Mouse (Mus musculus): ENCODE results near the gene Grsf1.

Gene Grsf1

DNA sequence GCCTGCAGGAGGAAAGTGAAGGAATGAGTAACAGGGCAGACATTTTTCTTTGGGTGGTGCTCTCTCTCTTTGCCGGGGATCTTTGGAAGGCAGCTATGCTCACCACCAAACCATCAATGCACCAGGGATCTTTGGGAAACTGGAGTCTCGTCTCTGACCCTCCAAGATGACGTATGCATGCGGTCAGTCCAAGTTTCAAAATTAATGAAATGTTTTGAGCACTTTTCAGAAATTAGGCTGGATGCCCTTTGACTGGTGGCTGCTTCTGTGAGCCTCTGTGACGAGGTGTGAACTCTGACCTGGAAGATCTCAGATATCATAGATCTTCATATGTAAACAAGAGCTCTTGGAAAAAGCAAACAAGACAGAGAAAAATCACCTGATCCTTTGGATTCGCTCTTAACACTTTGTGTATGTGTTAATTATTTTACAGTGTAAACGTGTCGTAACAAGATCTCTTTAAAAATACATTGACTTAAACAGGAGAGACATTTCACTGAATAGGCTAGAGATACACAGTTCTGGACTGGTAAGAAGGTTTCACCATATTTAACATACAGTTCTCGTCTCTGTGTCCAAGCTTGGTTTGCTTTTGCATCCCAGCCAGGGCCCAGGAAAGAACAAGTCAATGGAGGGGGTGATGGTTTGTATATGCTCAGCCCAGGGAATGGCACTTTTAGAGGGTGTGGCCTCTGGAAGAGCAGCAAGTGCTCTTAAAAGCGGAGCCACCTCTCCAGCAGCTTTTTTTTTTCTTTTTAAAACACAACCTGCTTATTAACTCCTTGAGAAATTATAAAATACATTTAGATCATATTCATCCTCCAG lies 14.9 kb upstream of the Grsf1 start:
- in situ Hi-C loops (cut with MboI; ENCODE audit: unreplicated experiment in 2 of 2) = loop anchor here (5.0 to 25.0 kb wide), 4 partner anchors 696 to 996 kb away; no protein-coding TSS in a partner anchor

DNA sequence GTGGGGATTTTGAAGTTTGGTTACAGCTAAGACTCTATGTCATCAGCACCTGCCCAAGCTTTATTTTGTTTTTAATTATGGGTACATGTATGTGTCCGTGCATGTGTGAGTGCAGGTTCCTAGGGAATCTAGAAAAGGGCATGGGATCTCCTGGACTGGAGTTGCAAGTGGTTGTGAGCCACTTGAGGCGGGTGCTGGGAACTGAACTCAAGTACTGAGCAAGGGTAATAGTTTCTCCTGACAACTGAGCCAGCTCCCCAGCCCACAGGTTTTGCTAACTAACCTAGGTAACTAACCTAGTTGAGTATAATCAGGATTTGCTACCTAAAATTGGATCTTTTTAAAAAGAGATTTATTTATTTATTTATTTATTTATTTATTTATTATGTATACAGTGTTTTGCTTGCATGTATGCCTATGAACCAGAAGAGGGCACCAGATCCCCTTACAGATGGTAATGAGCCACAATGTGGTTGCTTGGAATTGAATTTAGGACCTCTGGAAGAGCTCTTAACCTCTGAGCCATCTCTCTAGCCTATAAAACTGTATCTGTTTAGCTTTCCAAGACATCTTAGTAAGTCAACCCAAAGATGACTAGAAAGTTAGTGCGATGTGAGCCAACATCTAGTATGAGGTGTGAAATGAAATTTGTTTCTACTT lies 13.4 kb upstream of the Grsf1 start:
- in situ Hi-C loops (cut with MboI; ENCODE audit: unreplicated experiment in 2 of 2) = loop anchor here in 1 of 2 experiments (25.0 kb wide), 2 partner anchors 698 to 998 kb away; no protein-coding TSS in a partner anchor

DNA sequence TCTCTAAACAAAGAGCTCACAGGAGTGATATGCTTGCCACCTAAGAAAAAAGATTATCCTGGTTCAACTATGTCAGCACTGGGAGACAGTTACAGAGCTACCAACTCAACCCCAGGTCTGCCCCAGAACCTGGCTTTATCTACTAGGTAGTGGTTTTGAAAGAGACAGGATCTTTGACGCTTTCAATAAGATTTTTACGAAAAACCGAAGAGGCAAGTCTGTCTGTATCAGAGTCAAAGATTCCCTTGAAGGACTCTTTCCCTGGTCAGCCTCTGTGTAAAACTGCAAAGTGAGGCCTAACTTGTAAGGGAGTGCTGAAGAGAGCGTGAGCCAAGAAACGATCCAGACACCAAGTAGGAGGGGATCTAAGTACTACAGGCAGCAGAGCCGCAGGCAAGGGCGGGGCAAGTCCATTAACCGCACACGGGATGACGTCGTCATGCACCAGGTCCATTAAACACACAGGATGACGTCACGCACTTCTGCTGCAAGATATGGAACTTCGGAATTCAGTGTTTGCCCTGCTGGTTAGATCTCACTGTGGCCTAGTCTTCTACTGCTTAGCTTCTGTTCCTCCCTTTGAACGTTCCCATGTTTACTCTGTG lies 12.7 kb upstream of the Grsf1 start:
- in situ Hi-C loops (cut with MboI; ENCODE audit: unreplicated experiment in 2 of 2) = loop anchor here in 1 of 2 experiments (25.0 kb wide), 2 partner anchors 699 to 999 kb away; no protein-coding TSS in a partner anchor

DNA sequence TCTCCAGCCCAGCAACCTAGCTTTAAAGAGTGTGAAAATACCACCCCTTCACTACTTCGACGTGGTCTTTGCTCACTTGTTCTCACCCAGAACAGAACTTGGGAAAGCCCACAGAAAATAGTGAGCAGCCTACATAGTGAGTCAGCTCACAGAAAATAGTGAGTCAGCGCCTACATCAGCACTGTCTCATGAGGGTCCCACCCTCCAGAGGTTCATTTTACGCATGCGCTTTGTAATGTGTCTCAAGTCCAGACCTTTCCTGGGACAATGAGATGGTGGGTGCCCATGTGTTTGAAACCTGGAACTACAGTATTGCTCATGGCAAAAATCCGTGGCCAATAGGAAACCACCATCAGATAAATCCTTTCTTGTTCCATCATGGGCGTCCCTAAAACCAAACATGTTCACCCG lies 12.0 kb upstream of the Grsf1 start:
- in situ Hi-C loops (cut with MboI; ENCODE audit: unreplicated experiment in 2 of 2) = loop anchor here in 1 of 2 experiments (25.0 kb wide), 2 partner anchors 699 to 999 kb away; no protein-coding TSS in a partner anchor

DNA sequence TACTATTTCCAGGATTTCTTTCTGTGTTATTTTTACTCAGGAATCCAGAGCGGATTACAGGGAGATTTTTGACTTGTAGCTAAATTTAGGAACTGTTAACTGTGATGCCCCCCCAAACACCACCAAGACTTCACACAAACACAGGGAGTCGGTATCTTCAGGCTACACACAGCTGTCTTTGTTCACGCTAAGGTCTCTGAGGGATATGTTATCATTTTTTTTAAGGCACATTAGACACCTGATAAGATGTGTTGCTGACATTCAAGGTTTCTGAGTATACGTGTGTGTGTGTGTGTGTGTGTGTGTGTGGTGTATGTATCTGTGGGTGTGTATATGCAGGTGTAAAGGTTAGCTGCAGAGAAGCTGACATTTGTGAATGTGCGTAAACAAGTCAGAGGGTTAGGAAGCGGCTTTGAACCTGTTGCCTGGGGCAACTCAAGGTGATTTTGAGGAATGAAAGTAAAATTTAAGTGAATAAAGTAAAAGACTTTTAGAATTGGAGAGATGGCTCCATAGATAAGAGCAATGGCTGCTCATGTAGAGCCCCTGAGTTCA lies 9.9 kb upstream of the Grsf1 start:
- in situ Hi-C loops (cut with MboI; ENCODE audit: unreplicated experiment in 2 of 2) = loop anchor here in 1 of 2 experiments (25.0 kb wide), 2 partner anchors 701 to 1001 kb away; no protein-coding TSS in a partner anchor

DNA sequence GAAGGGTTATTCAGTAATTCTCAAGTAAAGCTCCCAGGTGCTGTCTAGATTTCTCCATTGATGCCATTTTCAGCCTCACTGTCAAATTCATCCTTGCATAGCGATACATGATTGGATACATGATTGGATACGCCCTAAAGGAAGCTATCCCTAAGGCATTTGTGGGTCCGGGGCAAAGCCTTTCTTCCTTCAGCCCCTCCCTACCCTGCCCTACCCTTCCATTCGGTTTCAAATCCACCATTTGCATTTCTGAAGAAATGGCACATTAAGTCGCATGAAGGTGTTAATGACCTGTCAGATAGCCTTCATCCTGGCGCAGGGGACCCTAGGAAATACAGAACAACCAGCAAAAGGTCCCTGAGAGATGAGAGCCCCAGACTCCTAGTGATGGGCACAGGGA lies 9.3 kb upstream of the Grsf1 start:
- in situ Hi-C loops (cut with MboI; ENCODE audit: unreplicated experiment in 2 of 2) = loop anchor here in 1 of 2 experiments (25.0 kb wide), 2 partner anchors 702 to 1002 kb away; no protein-coding TSS in a partner anchor

DNA sequence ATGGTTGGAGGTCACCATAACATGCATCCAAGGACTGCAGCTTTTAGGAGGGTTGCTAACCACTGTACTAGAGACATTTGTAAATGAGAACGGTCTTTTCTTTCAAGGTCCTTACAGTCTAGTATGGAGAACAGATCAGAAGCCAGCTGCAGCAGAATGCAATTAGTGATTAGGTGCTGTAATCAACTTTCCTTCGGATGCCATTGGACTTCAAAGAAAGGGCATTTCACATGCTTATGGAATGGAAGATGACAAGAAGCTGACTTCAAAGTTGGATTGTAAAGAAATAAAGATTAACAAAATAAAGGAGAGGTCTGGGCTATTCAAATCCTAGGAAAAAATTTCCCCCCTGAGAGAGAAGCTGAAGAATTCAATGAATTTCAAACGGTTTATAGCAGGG lies 8.3 kb upstream of the Grsf1 start:
- in situ Hi-C loops (cut with MboI; ENCODE audit: unreplicated experiment in 2 of 2) = loop anchor here in 1 of 2 experiments (25.0 kb wide), 2 partner anchors 703 to 1003 kb away; no protein-coding TSS in a partner anchor

DNA sequence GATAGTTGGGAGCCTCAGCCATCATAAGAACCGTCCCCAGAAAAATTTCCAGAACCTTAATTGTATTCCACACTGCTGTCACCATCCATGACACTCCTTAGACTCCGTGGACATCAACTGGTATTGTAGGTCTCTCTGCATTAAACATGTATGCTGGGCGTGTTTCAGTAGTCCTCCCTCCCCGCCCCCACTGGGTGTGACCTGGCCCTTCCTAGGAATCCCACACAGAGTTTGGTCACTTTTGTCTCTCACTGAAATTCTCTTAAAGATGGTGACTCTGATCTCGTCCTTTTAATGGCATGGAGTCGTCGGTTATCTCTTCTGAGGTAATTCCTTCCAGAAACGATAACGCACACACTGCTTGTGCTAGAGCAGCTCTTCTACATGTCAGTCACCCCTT lies 7.7 kb upstream of the Grsf1 start:
- in situ Hi-C loops (cut with MboI; ENCODE audit: unreplicated experiment in 2 of 2) = loop anchor here in 1 of 2 experiments (25.0 kb wide), 2 partner anchors 704 to 1004 kb away; no protein-coding TSS in a partner anchor

DNA sequence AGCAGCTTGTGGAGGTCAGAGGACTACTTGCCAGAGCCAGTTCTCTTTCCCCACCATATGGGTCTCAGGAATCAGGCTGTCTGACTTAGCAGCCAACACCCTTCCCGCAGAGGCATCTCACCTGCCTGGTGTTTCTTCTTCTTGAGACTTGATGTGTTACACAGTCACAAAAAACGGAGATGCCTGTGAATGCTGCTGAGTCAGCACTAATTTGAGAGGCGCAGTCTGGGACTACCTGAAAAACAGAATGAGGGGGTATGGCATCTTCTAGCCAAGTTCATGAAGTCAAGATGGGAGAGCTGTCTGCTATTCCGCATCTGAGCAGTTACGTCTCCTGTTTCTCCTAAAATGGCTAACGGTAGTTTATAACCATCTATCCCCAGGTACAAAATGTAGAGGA lies 4.6 kb upstream of the Grsf1 start:
- in situ Hi-C loops (cut with MboI; ENCODE audit: unreplicated experiment in 2 of 2) = loop anchor here in 1 of 2 experiments (25.0 kb wide), 2 partner anchors 707 to 1007 kb away; no protein-coding TSS in a partner anchor

DNA sequence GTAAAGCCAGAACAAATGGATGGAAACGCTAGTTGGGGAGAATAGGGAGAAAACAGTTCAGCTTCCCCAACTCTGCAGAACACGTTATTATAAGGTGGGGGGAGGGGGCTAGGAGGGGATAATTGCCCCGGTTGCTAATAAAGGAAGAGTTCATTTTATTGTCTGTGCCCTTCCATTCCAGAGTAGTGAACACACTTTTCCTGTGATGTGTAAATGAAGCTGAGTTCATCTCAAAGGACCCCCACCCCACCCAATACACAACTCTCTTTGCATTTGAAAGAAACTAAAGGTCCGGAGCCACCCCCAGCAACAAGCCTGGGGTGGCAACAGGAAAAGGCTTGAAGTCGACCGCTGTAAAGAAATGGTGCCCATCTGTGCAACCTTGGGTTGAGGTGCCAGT lies 3.4 kb upstream of the Grsf1 start:
- in situ Hi-C loops (cut with MboI; ENCODE audit: unreplicated experiment in 2 of 2) = loop anchor here (10.0 to 25.0 kb wide), 3 partner anchors 165 to 1008 kb away; no protein-coding TSS in a partner anchor

DNA sequence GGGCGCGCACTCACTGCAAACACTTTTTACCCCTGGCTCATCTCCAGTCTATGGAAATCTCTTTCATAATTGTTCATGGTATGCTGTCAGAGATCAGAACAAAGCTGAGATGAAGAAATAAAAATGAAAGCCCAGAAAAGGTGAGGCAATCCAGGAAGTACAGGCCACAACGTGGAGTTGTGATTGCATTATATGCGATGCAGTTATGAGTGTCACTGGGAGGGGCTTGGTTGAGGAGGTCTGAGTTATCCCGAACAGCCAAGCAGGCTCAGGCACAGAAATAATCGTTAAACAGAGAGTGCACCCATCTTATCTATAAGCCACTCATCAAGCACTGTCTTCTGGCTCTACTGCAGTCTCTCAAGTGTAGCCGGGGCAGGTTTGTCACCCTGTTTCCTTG lies 3.0 kb upstream of the Grsf1 start:
- in situ Hi-C loops (cut with MboI; ENCODE audit: unreplicated experiment in 2 of 2) = loop anchor here (10.0 to 25.0 kb wide), 3 partner anchors 164 to 1008 kb away; no protein-coding TSS in a partner anchor

DNA sequence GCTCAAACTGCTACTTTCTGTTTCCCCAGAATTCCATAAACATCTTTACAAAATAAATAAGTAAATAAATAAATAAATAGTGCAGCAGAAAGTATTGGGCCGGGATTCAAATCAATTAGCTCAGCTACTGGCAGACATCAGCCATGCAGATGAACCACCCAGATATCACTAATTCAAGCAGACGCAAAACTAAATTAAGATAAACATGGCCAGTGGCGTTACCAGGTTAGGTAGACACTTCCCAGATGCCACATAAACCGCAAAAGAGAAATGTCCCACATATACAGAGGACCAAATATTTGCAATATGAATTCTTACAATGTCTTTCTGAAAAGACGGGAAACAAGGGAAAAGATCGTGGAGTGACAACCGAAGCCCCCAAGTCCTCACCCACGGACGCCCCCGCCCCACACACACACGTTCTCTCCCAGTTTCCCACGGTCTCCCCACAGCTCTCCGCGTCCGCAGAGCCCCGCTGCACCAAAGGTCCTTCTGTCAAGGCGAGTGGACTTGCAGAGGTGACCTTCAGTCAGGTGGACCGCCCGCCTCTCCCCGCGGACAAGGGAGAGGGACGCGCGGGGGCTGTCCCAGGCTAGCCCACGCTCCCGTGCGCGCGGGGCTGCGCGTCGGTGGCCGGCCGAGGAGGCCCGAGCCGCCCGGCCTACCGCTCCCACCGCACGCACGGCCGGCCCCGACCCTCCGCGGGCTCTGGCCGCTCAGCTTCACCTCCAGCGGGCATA lies 1.1 kb downstream of the Grsf1 start:
- in situ Hi-C loops (cut with MboI; ENCODE audit: unreplicated experiment in 2 of 2) = loop anchor here (5.0 to 25.0 kb wide), 5 partner anchors 103 to 1863 kb away; partner anchors contain the start of gene Ythdc1 (in 1 of the 2)

DNA sequence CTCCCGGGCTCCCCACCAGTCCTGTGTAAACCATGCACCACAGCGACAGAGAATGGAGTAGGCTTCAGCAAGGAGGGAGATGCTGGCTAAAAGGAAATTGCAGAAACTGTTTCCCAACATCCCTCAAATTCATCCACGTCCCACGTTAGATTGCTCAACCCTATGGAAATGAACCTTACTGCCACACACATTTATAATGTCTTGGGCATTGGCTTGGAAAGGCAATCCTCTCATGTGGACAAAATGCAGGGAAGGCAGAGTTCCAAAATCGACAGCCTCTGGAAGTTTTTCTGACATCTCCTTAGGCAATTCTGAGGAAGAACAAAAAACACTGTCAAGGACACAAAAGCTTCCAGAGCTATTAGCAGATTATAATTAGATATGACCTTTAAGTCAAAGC lies 12.1 kb downstream of the Grsf1 start:
- in situ Hi-C loops (cut with MboI; ENCODE audit: unreplicated experiment in 2 of 2) = loop anchor here in 1 of 2 experiments (10.0 to 25.0 kb wide), 2 partner anchors 111 to 1852 kb away; partner anchors contain the start of gene Ythdc1

DNA sequence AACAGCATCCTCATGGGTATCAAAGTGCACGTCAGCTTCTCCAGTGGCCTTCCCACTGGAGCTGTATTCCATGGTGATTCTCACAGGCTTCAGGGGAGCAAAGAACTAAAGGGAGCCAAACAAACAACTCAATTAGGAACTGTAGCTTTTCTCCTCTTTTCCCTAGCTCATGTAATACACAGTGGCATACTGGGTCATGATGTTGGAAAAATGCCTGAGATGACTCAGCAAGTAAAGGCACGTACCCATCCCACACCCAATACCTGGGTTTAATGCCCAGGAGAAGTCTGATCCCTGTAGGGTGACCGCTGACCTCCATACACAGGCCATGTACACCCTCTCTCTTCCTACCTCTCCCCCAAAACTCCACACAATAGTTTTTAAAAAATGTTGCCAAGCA lies 12.8 kb downstream of the Grsf1 start:
- in situ Hi-C loops (cut with MboI; ENCODE audit: unreplicated experiment in 2 of 2) = loop anchor here in 1 of 2 experiments (10.0 to 25.0 kb wide), 2 partner anchors 112 to 1851 kb away; partner anchors contain the start of gene Ythdc1

DNA sequence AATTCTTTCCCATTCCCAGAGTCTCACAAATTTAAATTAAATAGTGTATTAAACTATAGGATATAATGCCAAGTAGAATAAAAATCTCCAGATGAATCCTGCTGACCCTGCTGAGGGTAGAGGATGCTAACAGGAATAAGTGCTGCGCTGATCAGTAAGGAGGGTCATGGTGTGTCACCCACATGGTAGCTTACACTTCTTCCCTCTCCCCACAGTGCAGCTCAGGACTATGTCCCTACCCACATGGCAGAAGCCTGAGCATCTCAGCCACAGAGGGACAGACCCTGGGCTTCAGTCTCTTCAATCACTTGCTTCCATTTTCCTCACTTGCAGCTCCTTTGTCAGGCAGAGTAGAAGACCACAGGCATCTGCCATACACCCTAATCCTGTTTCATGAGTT lies 18.1 kb downstream of the Grsf1 start:
- in situ Hi-C loops (cut with MboI; ENCODE audit: unreplicated experiment in 2 of 2) = loop anchor here in 1 of 2 experiments (25.0 kb wide), 1 partner anchor 1846 kb away; the partner anchor contains the start of gene Ythdc1

DNA sequence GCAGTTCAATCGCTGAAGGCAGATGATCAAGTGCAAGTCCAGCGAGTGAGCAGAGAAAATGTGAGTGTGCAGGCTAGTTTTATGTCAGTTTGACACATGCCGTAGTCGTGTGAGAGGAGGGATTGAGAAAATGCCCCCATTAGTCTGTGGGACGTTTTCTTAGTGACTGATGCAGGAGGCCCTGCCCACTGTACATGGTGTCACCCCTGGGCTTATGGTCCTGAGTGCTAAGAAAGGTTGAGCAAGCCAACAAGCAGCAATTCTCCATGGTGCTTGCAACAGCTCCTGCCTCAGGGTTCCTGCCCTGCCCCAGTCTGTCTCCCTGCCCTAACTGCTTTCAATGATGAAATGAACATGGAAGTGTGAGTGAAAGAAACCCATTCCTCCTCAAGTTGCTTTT lies 23.4 kb downstream of the Grsf1 start:
- in situ Hi-C loops (cut with MboI; ENCODE audit: unreplicated experiment in 2 of 2) = loop anchor here in 1 of 2 experiments (25.0 kb wide), 1 partner anchor 1840 kb away; the partner anchor contains the start of gene Ythdc1

DNA sequence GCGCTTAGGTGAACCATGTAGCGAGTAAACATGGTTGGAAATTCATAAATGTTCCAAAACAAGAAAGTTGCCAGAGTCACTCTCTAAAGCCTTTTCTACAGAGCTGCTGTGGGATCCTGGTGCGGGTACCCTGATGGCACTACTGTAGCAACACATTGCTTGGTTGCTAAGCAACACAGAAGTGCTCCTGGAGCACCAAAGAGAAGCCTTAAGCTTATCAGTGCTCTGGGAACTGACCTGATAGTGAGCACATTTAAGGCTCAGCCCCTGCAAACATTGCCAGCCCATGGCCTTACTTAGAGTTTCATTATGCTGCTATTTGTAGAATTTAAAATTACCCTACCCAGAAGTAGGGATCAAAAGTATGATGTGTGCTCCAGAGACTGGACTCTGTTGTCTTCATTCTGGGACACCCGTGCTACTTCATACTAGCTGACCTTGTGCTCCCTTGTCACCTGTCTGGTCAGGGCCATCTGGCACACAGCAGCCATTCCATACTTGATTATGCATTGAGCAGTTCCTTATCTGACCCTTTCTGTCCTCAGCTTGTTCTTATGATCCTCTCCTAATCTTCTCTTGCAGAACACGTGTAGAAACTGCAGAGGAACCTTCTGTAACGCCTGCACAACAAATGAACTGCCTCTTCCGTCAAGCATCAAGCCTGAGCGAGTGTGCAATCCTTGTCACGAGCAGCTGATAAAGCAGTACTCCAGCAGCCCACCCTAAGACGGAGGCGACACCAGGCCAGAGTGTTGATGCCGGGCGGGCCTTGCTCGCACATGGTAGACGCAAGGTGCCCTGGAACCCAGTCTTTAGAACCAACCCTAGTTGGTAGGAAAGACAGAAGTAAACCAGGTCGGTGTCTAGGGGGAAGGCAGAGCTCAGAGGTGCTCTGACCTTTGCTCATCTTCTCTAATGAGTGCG lies 26.5 kb downstream of the Grsf1 start:
- in situ Hi-C loops (cut with MboI; ENCODE audit: unreplicated experiment in 2 of 2) = loop anchor here in 1 of 2 experiments (25.0 kb wide), 1 partner anchor 1837 kb away; the partner anchor contains the start of gene Ythdc1

DNA sequence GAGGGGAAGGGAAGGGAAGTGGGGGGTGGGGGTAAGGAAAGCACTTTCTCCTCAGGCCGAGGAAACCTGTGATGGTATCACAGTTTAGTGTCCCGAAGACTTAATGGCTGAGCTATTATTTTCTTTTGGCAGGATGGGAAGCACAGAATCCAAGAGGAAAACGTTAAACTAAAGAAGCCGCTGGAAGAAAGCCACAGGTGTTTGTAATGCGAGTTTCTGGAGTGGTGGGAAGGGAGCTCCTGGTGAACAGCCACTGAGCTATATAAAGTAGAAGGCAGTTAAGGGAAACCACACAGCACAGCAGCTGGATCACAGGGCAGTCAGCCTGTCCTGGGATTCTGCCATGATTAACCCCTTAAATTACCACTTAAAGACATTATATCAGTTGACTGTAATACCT lies 30.6 kb downstream of the Grsf1 start:
- in situ Hi-C loops (cut with MboI; ENCODE audit: unreplicated experiment in 2 of 2) = no loop called here
